Mouse (Mus musculus): ENCODE results near the gene Gramd1a. TPM values are rescaled to one million over a fixed set of nuclear protein-coding genes. Genes with fewer than 3 reads are reported as not detected.

Gramd1a gene
- total RNA-seq, 2 experiments from 2014 or later: 55.4 to 58.7 TPM

GRCm38 (mm10) chr7:31151301-31152241, 4.1 kb downstream of the Gramd1a start:
- DNase-seq (ENCODE audit: low spot score in 2 of 2): no peak

GRCm38 (mm10) chr7:31150566-31151300, 5.0 kb downstream of the Gramd1a start:
- peak; percentile 81 to 83 for DNase-seq (ENCODE audit: low spot score in 2 of 2)

- no peak for DNase-seq (ENCODE audit: low spot score in 2 of 2)
These were observed 5.7 kb downstream of the Gramd1a start for GRCm38 (mm10) chr7:31149751-31150565.

GRCm38 (mm10) chr7:31149271-31149670, 6.4 kb downstream of the Gramd1a start:
- DNase-seq (ENCODE audit: low spot score in 2 of 2): no peak

GRCm38 (mm10) chr7:31148756-31149155, 6.9 kb downstream of the Gramd1a start:
- DNase-seq (ENCODE audit: low spot score in 2 of 2): no peak

GRCm38 (mm10) chr7:31148086-31148485, 7.6 kb downstream of the Gramd1a start:
- DNase-seq (ENCODE audit: low spot score in 2 of 2): no peak

- no peak for DNase-seq (ENCODE audit: low spot score in 2 of 2)
These were observed 10.0 kb downstream of the Gramd1a start for GRCm38 (mm10) chr7:31145596-31146160.

- DNase-seq (ENCODE audit: low spot score in 2 of 2): no peak
These were observed 10.8 kb downstream of the Gramd1a start for GRCm38 (mm10) chr7:31144886-31145285.

- DNase-seq (ENCODE audit: low spot score in 2 of 2): no peak
These were observed 14.8 kb downstream of the Gramd1a start for GRCm38 (mm10) chr7:31140941-31141340.

- DNase-seq (ENCODE audit: low spot score in 2 of 2): no peak
These were observed 15.4 kb downstream of the Gramd1a start for GRCm38 (mm10) chr7:31140302-31140701.

GRCm38 (mm10) chr7:31139765-31140164, 15.9 kb downstream of the Gramd1a start:
- DNase-seq (ENCODE audit: low spot score in 2 of 2): no peak

GRCm38 (mm10) chr7:31135717-31136116, 20.0 kb downstream of the Gramd1a start:
- no peak for DNase-seq (ENCODE audit: low spot score in 2 of 2)

GRCm38 (mm10) chr7:31131866-31132265, 23.8 kb downstream of the Gramd1a start:
- no peak for DNase-seq (ENCODE audit: low spot score in 2 of 2)

- no peak for DNase-seq (ENCODE audit: low spot score in 2 of 2)
These were observed 24.9 kb downstream of the Gramd1a start for GRCm38 (mm10) chr7:31130841-31131240.

- DNase-seq (ENCODE audit: low spot score in 2 of 2): no peak
These were observed 25.5 kb downstream of the Gramd1a start for GRCm38 (mm10) chr7:31130197-31130596.

- no peak for DNase-seq (ENCODE audit: low spot score in 2 of 2)
These were observed 27.5 kb downstream of the Gramd1a start for GRCm38 (mm10) chr7:31128157-31128705.

- DNase-seq (ENCODE audit: low spot score in 2 of 2): no peak
These were observed 28.6 kb downstream of the Gramd1a start, which contains the start of gene Scn1b for GRCm38 (mm10) chr7:31126851-31127724. TSS of gene Scn1b (minus strand) at chr7:31127003.

GRCm38 (mm10) chr7:31126211-31126751, 29.4 kb downstream of the Gramd1a start:
- DNase-seq (ENCODE audit: low spot score in 2 of 2): no peak

- no peak for DNase-seq (ENCODE audit: low spot score in 2 of 2)
These were observed 30.6 kb downstream of the Gramd1a start for GRCm38 (mm10) chr7:31125116-31125515.
